Comparison of ENCODE assay signal across 26 mouse cellular contexts in the genomic region with DNA sequence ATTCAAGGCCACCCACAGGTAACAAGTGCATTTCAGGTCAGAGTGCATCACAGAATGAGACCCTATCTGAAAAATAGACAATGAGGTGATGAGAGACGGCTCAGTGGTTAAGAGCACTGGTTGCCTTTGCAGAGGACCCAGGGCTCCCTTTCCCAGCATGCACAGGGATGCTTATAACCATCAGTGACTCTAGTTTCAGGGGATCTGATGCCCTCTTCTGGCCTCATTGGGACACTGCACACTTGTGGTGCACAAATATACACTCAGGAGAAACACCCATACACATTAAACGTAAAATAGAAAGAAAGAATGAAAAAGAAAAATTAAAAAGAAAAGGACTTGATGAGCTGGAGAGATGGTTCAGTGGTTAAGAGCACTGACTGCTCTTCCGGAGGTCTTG. TPM values are rescaled to one million over a fixed set of nuclear protein-coding genes. Genes with fewer than 3 reads are reported as not detected.
DNase-seq lines count a peak whose midpoint lies in the region; ATAC-seq and TF ChIP-seq lines count a peak whose summit lies in the region.
"Had no signal": no experiment of that assay in that cellular context is flagged by ENCODE, and none has a peak within 500 bp of the region (broad histone marks: within the 10 kb centered on the region; RNA-seq: fewer than 3 reads in every experiment).

No protein-coding gene starts in this region.

- H3K36me3 ChIP-seq in intestine, postnatal 0 days (ENCODE audit: control insufficient read depth, insufficient read depth) = no peaks in the 10 kb centered on the region
- no peaks in the 10 kb centered on the region for H3K36me3 ChIP-seq in intestine, embryonic 15.5 days
- no peaks in the 10 kb centered on the region for H3K36me3 ChIP-seq in liver, postnatal 0 days (replicated peaks; ENCODE audit: insufficient read depth, low read length)
- H3K36me3 ChIP-seq in ES-E14 (ENCODE audit: control insufficient read depth, insufficient read depth, low read length, poor library complexity, severe bottlenecking) = no peaks in the 10 kb centered on the region
- H3K36me3 ChIP-seq: embryonic facial prominence, embryonic 15.5 days; forebrain, embryonic 15.5 days; heart, embryonic 10.5 days; heart, embryonic 15.5 days; hindbrain, embryonic 13.5 days had no signal

- H3K4me3 ChIP-seq in intestine, postnatal 0 days (ENCODE audit: low read depth, low read length) = no peak overlapping the region
- no peak overlapping the region for H3K4me3 ChIP-seq in intestine, embryonic 15.5 days (replicated peaks)
- no peak overlapping the region for H3K4me3 ChIP-seq in liver, postnatal 0 days (ENCODE audit: low read depth, low read length)
- no peak overlapping the region for H3K4me3 ChIP-seq in ES-E14 (ENCODE audit: insufficient read depth in 1 of 2, low read depth in 1 of 2, low read length in 2 of 2, poor library complexity in 1 of 2, severe bottlenecking in 1 of 2)
- H3K4me3 ChIP-seq: embryonic facial prominence, embryonic 15.5 days; erythroblast, embryonic 14.5 days; forebrain, embryonic 15.5 days; heart, embryonic 10.5 days; heart, embryonic 15.5 days; hindbrain, embryonic 13.5 days had no signal

- no peak overlapping the region for H3K9ac ChIP-seq in intestine, postnatal 0 days (ENCODE audit: low read depth, low read length)
- H3K9ac ChIP-seq in intestine, embryonic 15.5 days = no peak overlapping the region
- no peak overlapping the region for H3K9ac ChIP-seq in liver, postnatal 0 days (replicated peaks)
- no peak overlapping the region for H3K9ac ChIP-seq in ES-E14 (ENCODE audit: insufficient read depth, low read depth, low read length, poor library complexity, severe bottlenecking)
- H3K9ac ChIP-seq: embryonic facial prominence, embryonic 15.5 days; forebrain, embryonic 15.5 days; heart, embryonic 15.5 days; hindbrain, embryonic 13.5 days had no signal

- TF ChIP-seq CTCF in intestine, postnatal 0 days (IDR thresholded peaks at IDR 0.05; ENCODE audit: low read depth) = 0 out of 2 replicates have a peak, but pooled peaks have one; percentile 14
- TF ChIP-seq CTCF in liver, postnatal 0 days (IDR thresholded peaks at IDR 0.05; ENCODE audit: low read depth) = peak; percentile 25; the same call in 1 of the 2 replicates

- ATAC-seq in intestine, postnatal 0 days = no peak
- ATAC-seq in intestine, embryonic 15.5 days = no peak
- no peak for ATAC-seq in liver, postnatal 0 days
- ATAC-seq: CD4-positive, CD25-positive, alpha-beta regulatory T cell, adult 4 months; forebrain, embryonic 15.5 days; hindbrain, postnatal 0 days had no signal

- no peaks in the 10 kb centered on the region for H3K4me1 ChIP-seq in intestine, postnatal 0 days (replicated peaks; ENCODE audit: control insufficient read depth, insufficient read depth, low read length)
- H3K4me1 ChIP-seq in intestine, embryonic 15.5 days (replicated peaks) = peaks cover 12% of the 10 kb centered on the region
- peaks cover 14% of the 10 kb centered on the region for H3K4me1 ChIP-seq in liver, postnatal 0 days (ENCODE audit: insufficient read depth)
- H3K4me1 ChIP-seq in ES-E14 (ENCODE audit: control insufficient read depth in 2 of 2, insufficient read depth in 2 of 2, low read length in 2 of 2, poor library complexity in 1 of 2) = peaks cover 0 to 4% of the 10 kb centered on the region in 2 experiments; a peak in 2 of 4 replicates

- H3K27me3 ChIP-seq in intestine, postnatal 0 days (replicated peaks; ENCODE audit: control insufficient read depth, insufficient read depth, low read length) = no peaks in the 10 kb centered on the region
- no peaks in the 10 kb centered on the region for H3K27me3 ChIP-seq in intestine, embryonic 15.5 days (replicated peaks)
- no peaks in the 10 kb centered on the region for H3K27me3 ChIP-seq in liver, postnatal 0 days (ENCODE audit: insufficient read depth, low read length)
- H3K27me3 ChIP-seq: embryonic facial prominence, embryonic 15.5 days; forebrain, embryonic 15.5 days; heart, embryonic 15.5 days; hindbrain, embryonic 13.5 days had no signal

- no peak overlapping the region for H3K27ac ChIP-seq in intestine, postnatal 0 days (ENCODE audit: low read depth, low read length)
- H3K27ac ChIP-seq in intestine, embryonic 15.5 days = no peak overlapping the region
- H3K27ac ChIP-seq in liver, postnatal 0 days (ENCODE audit: low read depth) = no peak overlapping the region
- no peak overlapping the region for H3K27ac ChIP-seq in ES-E14 (ENCODE audit: insufficient read depth, low read depth, low read length, poor library complexity, severe bottlenecking)
- H3K27ac ChIP-seq: embryonic facial prominence, embryonic 15.5 days; forebrain, embryonic 15.5 days; heart, embryonic 10.5 days; heart, embryonic 15.5 days; hindbrain, embryonic 13.5 days; hindbrain, postnatal 0 days had no signal

- no peak for TF ChIP-seq EP300 in liver, postnatal 0 days (IDR thresholded peaks at IDR 0.05; ENCODE audit: low read depth)

- 98% methylated on average over 3 of the region's 3 CpGs for WGBS in intestine, postnatal 0 days
- WGBS in intestine, embryonic 15.5 days = 96% methylated on average over 3 of the region's 3 CpGs
- 88% methylated on average over 3 of the region's 3 CpGs for WGBS in liver, postnatal 0 days (ENCODE audit: insufficient replicate concordance)

- DNase-seq in liver, postnatal 0 days = no peak
- DNase-seq in liver (no peak), ES-E14 (ENCODE audit: low read depth, low spot score) (no peak), ZHBTc4 (ENCODE audit: low read depth, low spot score) (peak; percentile 85)
- no peak for DNase-seq in kidney, postnatal 14 days
- DNase-seq in lung, postnatal 25 days (ENCODE audit: low spot score) = no peak
- DNase-seq: adrenal gland, adult 2 months; adrenal gland, postnatal 25 days; B cell, adult 2 months; cerebellum, adult 11 months; cerebellum, adult 8-10 months; cerebellum, postnatal 14 days; embryo, embryonic 11 days; gastrocnemius, postnatal 10 days; heart, adult 18-20 months; heart, postnatal 14 days had no signal

- 0 out of 2 replicates have a peak, but pooled peaks cover 3% of the 10 kb centered on the region for H3K9me3 ChIP-seq in intestine, postnatal 0 days (ENCODE audit: control insufficient read depth)
- H3K9me3 ChIP-seq in intestine, embryonic 15.5 days = no peaks in the 10 kb centered on the region
- H3K9me3 ChIP-seq in liver, postnatal 0 days (ENCODE audit: low read length) = peaks cover 3% of the 10 kb centered on the region; the same call in 1 of the 2 replicates
- H3K9me3 ChIP-seq in ES-E14 (ENCODE audit: control insufficient read depth, insufficient read depth, low read depth, low read length) = no peaks in the 10 kb centered on the region
- H3K9me3 ChIP-seq: embryonic facial prominence, embryonic 15.5 days; forebrain, embryonic 15.5 days; heart, embryonic 10.5 days; heart, embryonic 15.5 days; hindbrain, embryonic 13.5 days had no signal

- H3K4me2 ChIP-seq in intestine, postnatal 0 days (replicated peaks; ENCODE audit: low read depth) = no peak overlapping the region
- no peak overlapping the region for H3K4me2 ChIP-seq in intestine, embryonic 15.5 days (replicated peaks)
- no peak overlapping the region for H3K4me2 ChIP-seq in liver, postnatal 0 days (ENCODE audit: low read depth, low read length)
- H3K4me2 ChIP-seq: embryonic facial prominence, embryonic 15.5 days; forebrain, embryonic 15.5 days; heart, embryonic 15.5 days; hindbrain, embryonic 13.5 days had no signal

- in situ Hi-C loops in ES-E14 (cut with MboI; ENCODE audit: low sequenced_read_pairs in 2 of 2, unreplicated experiment in 2 of 2) = no loop called here

TF ChIP-seq in ES-E14, 5 proteins besides CTCF, POLR2A, EP300 and RAD21:
- TF ChIP-seq CHD2 (IDR thresholded peaks at IDR 0.05; ENCODE audit: low read depth, low read length) (no peak), MAFK (IDR thresholded peaks at IDR 0.05; ENCODE audit: insufficient read depth, low read depth, low read length) (no peak), HCFC1 (IDR thresholded peaks at IDR 0.05; ENCODE audit: borderline replicate concordance, insufficient read depth, low read length) (no peak), ZC3H11A (IDR thresholded peaks at IDR 0.05; ENCODE audit: borderline replicate concordance, low read depth, low read length) (peak; percentile 71; the same call in 1 of the 2 replicates), ZNF384 (IDR thresholded peaks at IDR 0.05; ENCODE audit: low read depth, low read length) (no peak)

RNA-seq across cellular contexts. Expression of a gene that starts 27.8 kb away (rescaled TPM):
- polyA plus RNA-seq in intestine, postnatal 0 days (2015; fragmentation: Nextera tagmentation; extraction: Ambion mirVana) = 19.8 and 20.2 TPM in 2 replicates
- polyA plus RNA-seq in intestine, embryonic 15.5 days (2015; fragmentation: Nextera tagmentation; extraction: Ambion mirVana) = 37.9 and 42.7 TPM in 2 replicates
- 26.6 and 30.1 TPM in 2 replicates for polyA plus RNA-seq in liver, postnatal 0 days (2015; fragmentation: Nextera tagmentation; extraction: Ambion mirVana)
- total RNA-seq in ES-E14 (2012; rRNA removed) = 46.9 and 47.7 TPM in 2 replicates

RNA-seq across cellular contexts. Expression of a gene that starts 42.0 kb away (rescaled TPM):
- polyA plus RNA-seq in intestine, postnatal 0 days (2015; fragmentation: Nextera tagmentation; extraction: Ambion mirVana) = 65.7 and 67.7 TPM in 2 replicates
- 106 and 115 TPM in 2 replicates for polyA plus RNA-seq in intestine, embryonic 15.5 days (2015; fragmentation: Nextera tagmentation; extraction: Ambion mirVana)
- 26.7 and 28.1 TPM in 2 replicates for polyA plus RNA-seq in liver, postnatal 0 days (2015; fragmentation: Nextera tagmentation; extraction: Ambion mirVana)
- total RNA-seq in ES-E14 (2012; rRNA removed) = 107 and 167 TPM in 2 replicates
